Mouse (Mus musculus) layer of hippocampus, adult 8-10 months (tissue): ENCODE results near the gene Phactr1. TPM values are rescaled to one million over a fixed set of nuclear protein-coding genes. Genes with fewer than 3 reads are reported as not detected.

Experiments used
- DNase-seq, 2 experiments: peaks; one replicate each; pipeline ENCODE4 v3.0.0; 2022; ENCODE audit warnings: low spot score in 2 of 2
- total RNA-seq, 4 experiments: library from RNA; stranded (reverse); gene quantifications; 2 replicates each; pipeline ENCODE4 v1.2.4; 2022

The Phactr1 gene
- total RNA-seq, 4 experiments from 2014 or later = 299 to 319 (median 309) TPM

DNA sequence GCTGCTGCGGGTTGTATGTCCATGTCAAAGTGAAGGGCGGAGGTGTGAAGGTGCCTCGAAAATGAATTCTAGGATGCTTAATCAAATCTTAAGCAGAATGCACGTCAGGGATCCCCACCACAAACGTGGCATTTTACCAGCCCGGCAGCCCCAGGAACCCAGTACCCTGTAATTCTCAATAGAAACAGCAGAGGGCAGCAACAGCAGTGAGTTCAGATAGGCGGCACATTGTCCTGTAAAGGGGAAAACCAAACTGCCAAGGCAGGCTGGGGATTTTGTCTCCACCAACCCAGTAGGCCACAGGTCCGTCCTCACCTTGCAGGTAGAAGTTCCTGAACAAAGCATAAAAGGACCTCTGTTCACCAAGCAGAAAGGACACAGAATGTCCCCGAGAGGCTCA, 492.8 kb downstream of the Phactr1 start:
- peak; percentile 64 to 87 for DNase-seq

DNA sequence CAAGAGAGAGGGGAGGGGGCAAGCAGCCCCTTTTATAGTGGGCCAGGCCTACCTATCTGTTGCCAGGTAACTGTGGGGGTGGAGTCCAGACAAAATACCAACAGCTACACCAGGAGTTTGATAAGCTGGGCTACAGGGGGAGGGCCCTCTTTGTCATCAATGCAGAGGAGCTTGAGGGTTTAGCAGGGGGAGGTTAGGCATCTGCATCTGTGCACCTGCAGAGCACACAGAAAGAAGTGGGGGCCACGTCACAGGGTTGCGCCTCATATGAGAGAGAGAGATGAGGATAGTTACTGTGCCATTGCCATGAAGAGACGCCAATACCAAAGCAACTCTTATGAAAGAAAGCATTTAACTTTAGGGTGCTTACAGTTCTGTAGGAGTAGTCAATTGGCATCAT, 496.3 kb downstream of the Phactr1 start:
- DNase-seq = no peak

DNA sequence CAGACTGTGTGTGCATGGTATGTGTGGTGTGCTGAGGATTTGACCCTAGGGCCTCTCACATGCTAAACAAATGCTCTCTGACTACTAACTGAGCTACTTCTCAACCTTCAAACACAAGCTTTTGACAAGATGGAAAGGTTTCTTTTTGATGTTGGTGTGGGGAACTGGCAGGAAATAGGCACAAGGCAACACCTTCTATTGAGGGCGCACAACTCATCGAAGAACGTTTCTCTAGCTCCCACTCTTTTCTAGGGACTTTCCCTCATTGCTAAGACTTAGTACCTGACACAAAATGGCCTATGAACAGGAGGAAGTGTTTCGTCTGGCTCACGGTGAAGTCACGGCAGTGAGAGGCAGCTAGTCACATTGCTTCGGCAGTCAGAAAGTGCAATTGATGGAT, 496.9 kb downstream of the Phactr1 start:
- DNase-seq = no peak

DNA sequence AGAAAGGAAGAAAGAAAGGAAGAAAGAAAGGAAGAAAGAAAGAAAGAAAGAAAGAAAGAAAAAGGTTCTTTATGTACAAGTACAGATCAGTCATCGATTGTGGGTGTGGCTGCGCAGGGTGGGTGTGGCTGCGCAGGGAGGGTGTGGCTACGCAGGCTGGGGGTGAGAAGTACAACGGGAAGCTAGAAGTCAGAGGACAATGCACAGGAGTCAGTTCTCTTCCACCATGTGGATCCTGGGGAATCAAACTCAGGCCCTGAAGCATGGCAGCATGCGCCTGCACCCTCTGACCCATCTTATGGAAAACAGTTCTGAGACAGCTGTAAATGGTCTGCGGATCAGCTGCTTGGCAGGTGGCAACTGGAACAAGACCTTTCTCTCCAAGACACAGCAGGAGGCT, 500.7 kb downstream of the Phactr1 start:
- DNase-seq = no peak

DNA sequence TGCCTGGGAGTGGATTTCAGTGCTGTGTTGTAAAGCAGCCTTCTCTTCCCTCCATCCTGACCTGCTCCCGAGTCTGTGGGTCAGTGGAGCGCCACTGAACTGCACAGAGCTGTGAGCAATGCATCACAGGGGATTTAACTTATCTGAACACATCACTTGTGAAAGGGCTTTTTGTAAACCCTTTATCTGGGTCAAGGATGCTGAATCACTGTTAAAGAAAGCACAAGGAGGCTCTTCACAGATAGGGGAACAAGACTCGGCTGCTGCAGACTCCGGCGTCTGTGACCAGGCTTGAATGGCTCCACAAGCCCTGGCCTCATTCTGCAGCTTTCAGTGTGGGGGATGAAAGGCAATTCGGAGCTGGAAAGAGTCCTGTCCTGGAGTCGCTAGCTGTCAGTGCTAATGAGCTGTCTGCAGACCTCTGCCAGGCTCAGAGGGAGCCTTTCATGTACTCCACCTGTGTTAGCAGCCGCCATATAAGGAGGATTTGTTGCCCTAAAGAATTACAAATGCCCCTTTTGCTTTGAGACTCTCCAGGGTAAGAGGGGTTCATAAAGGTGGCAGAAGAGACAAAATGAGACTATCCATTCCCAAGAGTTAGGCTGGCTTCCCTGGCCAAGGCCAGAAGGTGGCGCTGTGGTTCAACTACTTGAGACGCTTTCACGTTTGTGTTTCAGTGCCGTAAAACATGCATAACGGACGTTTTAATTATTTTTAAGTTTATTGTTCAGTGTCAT, 502.2 kb downstream of the Phactr1 start:
- peak in 1 of 2 experiments; percentile 87 for DNase-seq

DNA sequence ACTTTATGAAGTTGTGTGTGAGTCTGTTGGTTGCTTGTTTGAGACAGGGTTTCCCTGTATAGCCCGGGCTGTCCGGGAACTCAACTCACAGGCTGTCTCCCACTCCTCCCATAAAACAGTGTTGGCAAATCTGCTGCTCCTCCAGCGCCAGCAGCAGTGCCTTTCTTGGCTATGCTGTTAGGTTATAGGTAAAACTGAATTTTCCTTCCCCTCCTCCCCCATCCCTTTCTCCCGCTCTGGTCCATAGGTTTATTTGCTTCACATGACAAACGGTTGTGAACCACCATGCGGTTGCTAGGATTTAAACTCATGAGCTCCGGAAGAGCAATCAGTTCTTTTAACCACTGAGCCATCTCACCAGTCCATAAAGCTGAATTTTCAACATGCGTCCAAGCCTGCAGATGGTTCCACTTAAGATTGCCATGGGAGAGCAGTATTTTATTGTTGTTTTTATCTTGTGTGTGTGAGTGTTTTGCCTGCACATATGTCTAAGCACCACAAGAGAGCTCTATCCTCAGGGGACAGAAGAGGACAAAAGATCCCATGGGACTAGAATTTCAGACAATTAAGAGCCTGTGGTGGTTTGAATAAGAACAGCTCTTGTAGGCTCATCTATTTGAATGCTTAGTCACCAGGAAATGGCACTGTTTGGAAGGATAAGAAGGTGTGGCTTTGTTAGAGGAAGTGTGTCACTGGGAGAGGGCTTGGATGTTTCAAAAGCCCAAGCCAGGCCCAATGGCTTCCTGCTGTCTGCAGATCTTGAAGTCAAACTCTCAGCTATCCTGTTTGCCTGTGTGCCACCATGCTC, 503.0 kb downstream of the Phactr1 start:
- no peak for DNase-seq

DNA sequence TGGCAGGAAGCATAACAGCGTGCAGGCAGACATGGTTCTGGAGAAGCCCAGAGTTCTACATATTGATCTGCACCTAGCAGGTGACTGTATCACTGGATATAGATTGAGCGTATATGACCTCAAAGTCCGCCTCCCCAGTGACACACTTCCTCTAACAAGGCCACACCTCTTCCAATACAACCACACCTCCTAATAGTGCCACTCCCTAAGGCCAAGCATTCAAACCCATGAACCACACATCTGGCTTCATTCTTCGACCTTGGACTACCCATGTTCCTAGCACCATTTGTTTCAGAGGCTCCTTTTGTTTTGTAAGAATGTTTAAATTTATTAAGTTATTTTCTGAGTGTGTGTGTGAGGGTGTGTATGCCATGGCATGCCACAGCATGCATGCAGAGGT, 507.3 kb downstream of the Phactr1 start:
- no peak for DNase-seq
